Mouse (Mus musculus) forebrain, embryonic 13.5 days (tissue): ENCODE measurements around the gene Upk3a. TPM values are rescaled to one million over a fixed set of nuclear protein-coding genes. Genes with fewer than 3 reads are reported as not detected.
"Not testable (repeated sequence)": the region's sequence is repeated elsewhere in the genome, so short reads cannot be mapped to it uniquely, and the experiment has no call there.

ENCODE experiments used
- ATAC-seq: fragments of 200-750 bp; cut with Nextera tagmentation; 2 replicates; pipeline ENCODE4 v1.8.0; 2017
- H3K27ac ChIP-seq: fragments of 300-500 bp; sonication (generic); 2 replicates; pipeline ENCODE4 v1.5.1; 2015; ENCODE audit warnings: inconsistent platforms, mild to moderate bottlenecking, moderate library complexity
- H3K27me3 ChIP-seq: fragments of 300-500 bp; sonication (generic); 2 replicates; pipeline ENCODE4 v1.6.1; 2015; ENCODE audit warnings: mild to moderate bottlenecking, inconsistent platforms
- H3K36me3 ChIP-seq: fragments of 300-500 bp; sonication (generic); 2 replicates; pipeline ENCODE4 v1.6.1; 2015; ENCODE audit warnings: mild to moderate bottlenecking, inconsistent platforms; ENCODE audit not compliant: poor library complexity, severe bottlenecking
- H3K4me1 ChIP-seq: fragments of 300-500 bp; sonication (generic); 2 replicates; pipeline ENCODE4 v1.6.1; 2015; ENCODE audit warnings: inconsistent platforms
- H3K4me2 ChIP-seq: fragments of 300-500 bp; sonication (generic); 2 replicates; pipeline ENCODE4 v1.6.1; 2015; ENCODE audit warnings: inconsistent platforms, mild to moderate bottlenecking, moderate library complexity
- H3K4me3 ChIP-seq: fragments of 300-500 bp; sonication (generic); 2 replicates; pipeline ENCODE4 v1.5.1; 2015; ENCODE audit warnings: mild to moderate bottlenecking, inconsistent platforms
- H3K9ac ChIP-seq: fragments of 300-500 bp; sonication (generic); 2 replicates; pipeline ENCODE4 v1.6.1; 2015; ENCODE audit warnings: mild to moderate bottlenecking, inconsistent platforms
- H3K9me3 ChIP-seq: fragments of 300-500 bp; sonication (generic); replicated peaks from 2 replicates; pipeline ENCODE4 v1.6.1; 2016; ENCODE audit warnings: inconsistent platforms
- WGBS: fragments of 180-500 bp; shearing (Covaris S2); methylation state at CpG from one replicate; pipeline ENCODE4 v1.1.7; 2015; 5-methylcytosine and 5-hydroxymethylcytosine counted together
- polyA plus RNA-seq: library from polyadenylated mRNA; unstranded; fragments of >200 nt; fragmentation: Nextera tagmentation; extraction: Ambion mirVana; gene quantifications from 2 replicates; pipeline ENCODE4 v1.2.1, GENCODE M21; 2015

The Upk3a gene
- polyA plus RNA-seq, 1 experiment from 2014 or later: 0.15 TPM

DNA sequence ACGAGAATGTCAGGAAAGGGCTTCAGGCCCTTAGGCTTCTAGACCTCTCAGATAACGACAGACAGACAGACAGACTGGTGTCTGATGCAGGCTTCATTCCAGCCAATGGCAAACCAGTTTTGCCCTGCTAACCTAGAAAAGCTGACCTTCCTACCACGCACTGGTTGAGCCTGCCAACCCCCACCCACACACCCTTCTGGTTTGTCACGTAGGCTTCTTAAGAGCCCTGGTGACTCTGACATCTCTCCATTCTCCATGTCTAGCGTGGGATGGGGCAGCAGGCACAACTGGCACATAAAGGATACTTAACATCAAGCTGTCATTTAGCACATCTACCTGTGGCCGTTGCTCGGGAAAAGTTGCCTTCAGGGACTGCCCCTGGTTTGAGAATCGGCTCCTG is 7.3 kb upstream of the Upk3a start:
- H3K27ac ChIP-seq: no peak overlapping the region
- H3K36me3 ChIP-seq: no peaks in the 10 kb centered on the region
- no peak for ATAC-seq
- peaks cover 5% of the 10 kb centered on the region for H3K4me1 ChIP-seq
- WGBS: 87% methylated on average over 8 of the region's 8 CpGs
- H3K4me3 ChIP-seq: no peak overlapping the region
- H3K4me2 ChIP-seq: no peak overlapping the region
- H3K9me3 ChIP-seq: no peaks in the 10 kb centered on the region
- no peak overlapping the region for H3K9ac ChIP-seq
- no peaks in the 10 kb centered on the region for H3K27me3 ChIP-seq

DNA sequence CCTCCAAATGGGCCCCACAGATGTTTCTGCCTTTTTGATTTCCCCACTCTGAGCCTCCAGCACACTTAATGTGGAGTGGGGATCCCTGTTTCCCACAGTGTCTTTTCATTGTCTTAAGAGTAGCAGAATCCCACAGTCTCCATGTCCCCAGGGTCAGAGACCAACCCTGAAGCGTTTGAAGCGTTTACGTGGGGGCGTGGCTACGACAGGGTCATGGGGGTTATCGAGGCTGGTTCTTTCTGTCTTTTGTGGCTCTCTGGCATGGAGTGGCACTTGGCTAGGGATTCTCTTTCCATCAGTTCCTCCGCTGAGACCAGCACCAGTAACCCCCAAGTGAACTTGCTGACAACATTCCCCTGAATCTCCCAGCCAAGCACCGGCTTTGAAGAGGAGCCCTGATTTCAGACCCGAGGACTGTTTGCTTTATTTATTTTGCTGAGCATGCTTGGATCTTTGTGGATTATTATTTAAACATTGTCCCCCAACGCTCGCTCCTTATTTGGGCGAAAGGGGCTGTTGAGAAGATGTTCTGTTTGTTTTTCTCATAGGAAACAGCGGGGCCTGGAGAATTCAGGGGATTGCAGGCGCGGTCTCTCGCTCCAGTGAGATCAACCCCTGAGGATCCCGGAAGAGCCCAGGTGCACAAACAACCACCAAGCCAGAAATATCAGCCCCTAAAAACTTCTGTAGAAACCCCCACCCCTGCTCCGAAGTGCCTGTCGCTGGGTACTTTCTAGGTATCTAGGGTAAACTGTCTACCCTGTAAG is 4.9 kb upstream of the Upk3a start:
- Histone ChIP-seq H3K4me2 (no peak overlapping the region), H3K9me3 (no peaks in the 10 kb centered on the region), H3K36me3 (no peaks in the 10 kb centered on the region), H3K4me1 (peaks cover 8% of the 10 kb centered on the region), H3K27me3 (peaks cover 7% of the 10 kb centered on the region), H3K9ac (no peak overlapping the region), H3K4me3 (no peak overlapping the region), H3K27ac (no peak overlapping the region)
- ATAC-seq: no peak
- WGBS: 50% methylated on average over 19 of the region's 19 CpGs

DNA sequence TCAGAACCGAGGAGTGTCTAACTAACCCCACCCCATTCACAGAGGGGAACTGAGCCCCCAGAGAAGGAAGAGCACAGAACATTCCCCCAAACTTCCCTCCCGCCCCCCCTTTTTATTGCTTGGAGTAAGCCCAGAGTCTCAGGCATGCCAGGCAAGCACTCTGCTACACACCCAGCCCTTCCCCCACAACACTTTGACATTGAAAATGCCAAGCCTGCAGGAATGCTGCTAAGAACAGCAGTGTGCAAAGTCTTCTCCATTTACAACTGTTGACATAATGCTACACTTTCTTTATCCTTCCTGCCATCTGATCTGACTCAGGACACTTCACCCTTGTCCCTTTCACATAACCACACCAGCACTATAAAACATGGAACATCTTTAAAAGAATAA is 4.3 kb upstream of the Upk3a start:
- Histone ChIP-seq H3K9me3 (no peaks in the 10 kb centered on the region), H3K4me2 (no peak overlapping the region), H3K4me3 (no peak overlapping the region), H3K9ac (no peak overlapping the region), H3K27ac (no peak overlapping the region), H3K27me3 (peaks cover 12% of the 10 kb centered on the region), H3K36me3 (no peaks in the 10 kb centered on the region), H3K4me1 (peaks cover 12% of the 10 kb centered on the region)
- ATAC-seq: no peak
- 46% methylated on average over 2 of the region's 2 CpGs for WGBS

DNA sequence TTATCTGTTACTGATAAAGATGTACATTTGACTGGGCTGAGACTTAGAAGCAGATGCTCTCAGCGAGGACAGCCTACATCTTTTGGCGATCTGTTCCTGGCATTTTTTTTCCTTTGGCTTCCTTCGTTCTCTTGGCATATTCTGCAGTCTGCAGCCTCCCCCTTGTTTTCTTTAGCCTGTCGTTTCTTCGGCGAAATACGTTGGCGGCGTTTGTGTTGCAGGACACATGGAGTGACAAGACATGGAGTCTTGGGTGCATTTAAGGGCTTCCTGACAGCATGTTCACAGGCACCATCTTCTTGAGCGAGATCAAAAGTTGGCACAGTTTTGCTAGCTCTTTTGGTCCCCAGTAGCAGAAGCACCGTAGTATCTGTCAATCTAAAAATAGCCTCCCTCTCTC is 1.2 kb upstream of the Upk3a start:
- no peak overlapping the region for H3K4me2 ChIP-seq
- ATAC-seq: no peak
- no peaks in the 10 kb centered on the region for H3K9me3 ChIP-seq
- H3K4me3 ChIP-seq: no peak overlapping the region
- peaks cover 12% of the 10 kb centered on the region for H3K4me1 ChIP-seq
- H3K27me3 ChIP-seq: peaks cover 17% of the 10 kb centered on the region
- no peaks in the 10 kb centered on the region for H3K36me3 ChIP-seq
- H3K27ac ChIP-seq: no peak overlapping the region; the same call in 1 of the 2 replicates
- no peak overlapping the region for H3K9ac ChIP-seq
- 81% methylated on average over 11 of the region's 11 CpGs for WGBS

DNA sequence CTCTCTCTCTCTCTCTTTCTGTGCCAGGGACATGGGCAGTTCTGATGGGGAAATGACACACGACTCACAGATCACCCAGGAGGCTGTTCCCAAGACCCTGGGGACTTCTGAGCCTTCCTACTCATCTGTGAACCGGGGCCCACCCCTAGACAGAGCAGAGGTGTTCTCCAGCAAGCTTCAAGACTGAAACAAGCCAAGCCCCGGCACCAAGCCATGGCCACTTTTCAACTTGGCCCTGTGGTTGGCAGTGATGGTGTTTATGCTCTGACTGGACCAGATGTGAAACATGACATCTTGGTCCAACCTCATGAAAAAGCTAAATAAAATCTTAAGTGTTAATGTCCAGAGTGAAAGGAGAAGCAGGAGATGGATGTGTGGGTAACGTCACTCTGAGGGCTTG is 5.3 kb downstream of the Upk3a start:
- 70% methylated on average over 4 of the region's 4 CpGs for WGBS
- Histone ChIP-seq H3K27me3 (peaks cover 9% of the 10 kb centered on the region), H3K9ac (no peak overlapping the region), H3K4me2 (no peak overlapping the region), H3K27ac (no peak overlapping the region), H3K9me3 (no peaks in the 10 kb centered on the region), H3K36me3 (no peaks in the 10 kb centered on the region), H3K4me1 (peaks cover 2% of the 10 kb centered on the region), H3K4me3 (no peak overlapping the region)
- no peak for ATAC-seq

DNA sequence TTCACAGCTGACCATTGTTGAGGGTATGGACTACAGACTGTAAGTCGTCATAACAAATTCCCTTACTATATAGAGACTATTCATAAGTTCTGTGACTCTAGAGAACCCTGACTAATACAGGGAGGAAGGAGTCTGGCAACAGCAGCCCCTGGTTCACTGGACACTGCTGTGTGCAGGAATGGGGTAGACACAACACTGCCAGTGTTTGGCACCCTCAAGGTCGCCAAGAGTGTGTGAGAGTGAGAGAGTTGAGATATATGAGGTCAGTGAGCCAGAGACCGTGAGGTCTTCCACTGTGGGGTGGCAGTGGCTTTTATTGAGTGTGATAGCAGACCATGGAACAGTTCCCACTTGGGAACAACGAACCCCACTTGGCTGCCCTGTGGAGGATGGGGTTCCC is 9.3 kb downstream of the Upk3a start:
- Histone ChIP-seq H3K36me3 (no peaks in the 10 kb centered on the region), H3K9ac (no peak overlapping the region), H3K9me3 (no peaks in the 10 kb centered on the region), H3K4me1 (no peaks in the 10 kb centered on the region), H3K4me3 (no peak overlapping the region), H3K27me3 (no peaks in the 10 kb centered on the region), H3K4me2 (no peak overlapping the region), H3K27ac (no peak overlapping the region)
- no peak for ATAC-seq
- 79% methylated on average over 4 of the region's 4 CpGs for WGBS

DNA sequence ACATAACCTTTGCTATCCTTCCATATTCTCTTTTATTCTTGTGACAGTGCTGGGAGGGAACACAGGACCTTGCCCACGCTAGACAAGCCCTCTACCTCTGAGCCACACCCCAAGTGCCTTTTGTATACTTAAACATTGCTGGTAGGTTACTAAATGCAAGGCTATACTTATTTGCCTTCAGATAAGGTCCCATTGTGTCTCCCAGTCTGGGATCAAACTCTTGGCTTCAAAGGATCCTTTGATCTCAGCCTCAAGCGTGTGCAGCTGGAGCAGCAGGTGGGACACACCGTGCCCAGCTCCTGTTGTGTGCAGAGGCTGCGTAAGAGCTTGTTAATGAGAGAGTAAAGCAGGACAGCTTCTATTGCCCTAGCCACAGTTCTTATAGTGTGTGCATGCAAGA is 10.8 kb downstream of the Upk3a start:
- H3K9ac ChIP-seq: no peak overlapping the region
- no peak overlapping the region for H3K4me3 ChIP-seq
- 26% methylated on average over 4 of the region's 4 CpGs for WGBS

DNA sequence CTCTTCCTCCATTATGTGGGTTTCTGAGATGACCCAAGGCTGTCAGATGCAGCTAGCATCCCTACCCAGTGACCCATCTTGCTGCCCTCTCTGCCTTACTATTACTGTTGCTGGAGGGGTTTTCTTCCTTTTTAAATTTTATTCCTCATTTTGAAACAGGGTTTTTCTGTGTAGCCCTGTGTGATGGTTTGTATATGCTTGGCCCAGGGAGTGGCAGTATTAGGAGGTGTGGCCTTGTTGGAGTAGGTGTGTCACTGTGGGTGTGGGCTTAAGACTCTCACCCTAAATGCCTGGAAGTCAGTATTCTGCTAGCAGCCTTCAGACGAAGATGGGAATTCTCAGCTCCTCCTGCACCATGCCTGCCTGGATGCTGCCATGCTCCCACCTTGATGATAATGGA is 11.7 kb downstream of the Upk3a start, which contains the start of gene Fam118a:
Gene Fam118a, plus strand, starts transcription at position 301 of the 400 bp plus-strand sequence.
- not testable (repeated sequence) for H3K9me3 ChIP-seq, H3K27me3 ChIP-seq, ATAC-seq, H3K4me1 ChIP-seq, H3K4me2 ChIP-seq, H3K4me3 ChIP-seq, H3K9ac ChIP-seq, H3K36me3 ChIP-seq, H3K27ac ChIP-seq
- WGBS: 61% methylated on average over 1 of the region's 1 CpGs

More for the DNA sequence above, 10.8 kb downstream of the Upk3a start:
- H3K27ac ChIP-seq: no peak overlapping the region
- no peaks in the 10 kb centered on the region for H3K36me3 ChIP-seq
- 0 out of 2 replicates have a peak, but pooled peaks cover 3% of the 10 kb centered on the region for H3K27me3 ChIP-seq
- no peak overlapping the region for H3K4me2 ChIP-seq
- ATAC-seq: no peak
- H3K9me3 ChIP-seq: no peaks in the 10 kb centered on the region
- 0 out of 2 replicates have a peak, but pooled peaks cover 2% of the 10 kb centered on the region for H3K4me1 ChIP-seq

DNA sequence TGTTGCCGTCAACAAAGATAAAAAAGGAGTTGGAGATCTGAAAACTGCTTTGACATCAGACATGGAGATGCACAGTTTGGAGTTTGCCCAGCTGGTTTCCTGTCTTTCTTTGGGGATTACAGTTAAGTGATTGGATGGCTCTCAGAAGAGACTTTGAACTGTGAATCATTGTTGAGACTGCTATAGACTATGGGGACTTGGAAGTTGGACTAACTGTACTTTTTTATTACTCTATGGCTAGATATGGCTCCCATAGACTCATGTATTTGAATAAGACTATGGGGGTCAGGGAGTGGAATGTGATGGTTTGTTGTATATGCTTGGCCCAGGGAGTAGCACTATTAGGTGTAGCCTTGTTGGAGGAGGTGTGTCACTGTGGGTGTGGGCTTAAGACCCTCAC is 13.7 kb downstream of the Upk3a start:
- not testable (repeated sequence) for H3K4me1 ChIP-seq, ATAC-seq, H3K9me3 ChIP-seq, H3K4me2 ChIP-seq, H3K27ac ChIP-seq, H3K36me3 ChIP-seq, H3K9ac ChIP-seq, H3K4me3 ChIP-seq
- 91% methylated on average over 1 of the region's 1 CpGs for WGBS
- peaks cover 13% of the 10 kb centered on the region; the same call in 1 of the 2 replicates for H3K27me3 ChIP-seq

DNA sequence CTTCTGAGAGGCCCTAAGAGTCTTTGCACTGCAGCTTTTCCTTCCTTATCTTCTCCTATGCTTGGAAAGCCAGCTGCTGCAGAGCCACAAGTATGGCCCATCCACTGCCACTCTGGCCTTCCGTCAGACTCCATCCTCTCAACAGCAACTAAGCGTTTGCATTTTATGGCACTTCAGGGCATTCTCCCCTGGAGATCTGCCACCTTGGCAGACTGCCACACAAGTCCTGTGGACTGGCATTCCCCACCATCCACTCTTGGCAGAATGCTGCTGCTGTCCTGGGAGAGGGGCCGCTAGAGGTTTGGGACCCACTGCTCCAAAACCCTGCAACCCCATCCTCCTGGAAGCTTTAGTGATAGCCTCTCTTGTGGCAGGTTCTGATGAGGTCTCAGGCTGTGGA is 14.9 kb downstream of the Upk3a start:
- H3K4me1 ChIP-seq: peaks cover 9% of the 10 kb centered on the region
- H3K9me3 ChIP-seq: no peaks in the 10 kb centered on the region
- WGBS: 68% methylated on average over 3 of the region's 3 CpGs
- no peak overlapping the region for H3K4me3 ChIP-seq
- H3K27me3 ChIP-seq: peaks cover 19% of the 10 kb centered on the region
- H3K27ac ChIP-seq: no peak overlapping the region
- H3K36me3 ChIP-seq: no peaks in the 10 kb centered on the region
- no peak overlapping the region for H3K9ac ChIP-seq
- no peak for ATAC-seq
- no peak overlapping the region for H3K4me2 ChIP-seq

DNA sequence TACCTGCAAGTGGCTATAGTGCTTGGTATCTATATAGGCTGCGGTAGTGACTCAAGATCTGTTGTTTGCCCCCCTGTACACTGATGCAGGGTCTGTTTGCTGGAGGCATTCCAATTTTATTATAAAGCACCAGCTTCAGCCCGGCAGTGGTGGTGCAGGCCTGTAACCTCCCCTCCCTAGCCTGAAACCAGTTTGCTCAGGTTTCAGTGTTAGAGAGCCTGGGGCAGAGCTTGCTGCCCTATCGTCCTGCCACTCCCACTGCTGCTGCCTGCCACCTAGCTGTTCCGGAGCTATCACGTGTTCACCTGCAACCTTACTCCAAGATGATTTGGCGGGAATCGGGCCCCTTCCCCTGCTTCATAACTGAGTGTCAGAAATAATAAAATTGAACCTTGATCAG is 17.0 kb downstream of the Upk3a start:
- H3K27me3 ChIP-seq: peaks cover 20% of the 10 kb centered on the region
- H3K9me3 ChIP-seq, H3K9ac ChIP-seq, H3K4me2 ChIP-seq, H3K36me3 ChIP-seq, H3K4me3 ChIP-seq, H3K27ac ChIP-seq, ATAC-seq: not testable (repeated sequence)
- 54% methylated on average over 7 of the region's 7 CpGs for WGBS
- peaks cover 26% of the 10 kb centered on the region for H3K4me1 ChIP-seq

DNA sequence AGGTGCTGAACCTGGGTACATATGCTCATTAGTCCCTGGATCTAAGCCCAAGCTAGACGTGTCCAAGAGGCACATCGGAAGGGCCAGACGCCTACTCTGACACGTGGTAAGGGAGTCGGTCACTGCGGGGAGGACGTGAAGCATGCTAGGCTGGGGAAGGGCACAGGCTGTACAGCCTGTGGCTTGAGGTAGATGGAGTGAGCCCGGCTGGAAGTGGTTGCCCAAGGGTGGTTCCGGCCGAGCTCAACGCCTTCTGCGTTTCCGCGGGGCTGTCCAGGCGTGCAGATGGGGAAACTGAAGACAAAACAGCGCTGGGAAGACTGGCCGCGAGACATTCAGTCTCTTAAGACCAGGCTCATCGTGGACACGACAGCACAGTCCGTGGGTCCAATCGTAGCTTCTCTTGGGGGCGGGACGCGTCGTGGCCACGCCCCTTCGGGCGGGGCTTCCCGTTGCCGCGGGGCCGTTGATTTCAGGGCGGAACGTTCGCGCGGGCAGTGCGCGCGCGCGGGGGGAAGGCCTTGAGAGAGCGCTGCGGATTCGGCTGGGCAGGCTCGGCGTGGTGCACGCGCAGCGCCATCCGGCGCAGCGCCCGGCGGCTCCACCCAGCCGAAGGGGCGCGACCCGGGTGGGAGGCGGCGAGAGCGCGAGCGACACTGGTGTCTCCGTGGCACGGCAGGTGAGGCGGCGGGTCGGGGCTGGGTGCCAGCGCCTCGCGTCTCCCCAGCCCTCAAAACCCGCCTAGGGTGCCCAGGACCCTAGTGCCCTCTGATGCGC is 19.8 kb downstream of the Upk3a start:
- Histone ChIP-seq H3K27me3 (peaks cover 25% of the 10 kb centered on the region), H3K36me3 (no peaks in the 10 kb centered on the region), H3K9me3 (no peaks in the 10 kb centered on the region), H3K4me1 (peaks cover 32% of the 10 kb centered on the region), H3K27ac (peak overlapping the region; percentile 31; the same call in 1 of the 2 replicates), H3K4me2 (peak overlapping the region; percentile 83), H3K9ac (peak overlapping the region; percentile 84), H3K4me3 (peak overlapping the region; percentile 72)
- WGBS: under 1% methylated on average over 66 of the region's 75 CpGs
- ATAC-seq: peak; percentile 95
